Mouse (Mus musculus) forebrain, embryonic 13.5 days (tissue): Measurements from ENCODE around the gene Onecut3. TPM values are rescaled to one million over a fixed set of nuclear protein-coding genes. Genes with fewer than 3 reads are reported as not detected.

ENCODE experiments used
- ATAC-seq: fragments of 200-750 bp; cut with Nextera tagmentation; 2 replicates; pipeline ENCODE4 v1.8.0; 2017
- H3K27ac ChIP-seq: fragments of 300-500 bp; sonication (generic); 2 replicates; pipeline ENCODE4 v1.5.1; 2015; ENCODE audit warnings: inconsistent platforms, mild to moderate bottlenecking, moderate library complexity
- H3K27me3 ChIP-seq: fragments of 300-500 bp; sonication (generic); 2 replicates; pipeline ENCODE4 v1.6.1; 2015; ENCODE audit warnings: mild to moderate bottlenecking, inconsistent platforms
- H3K36me3 ChIP-seq: fragments of 300-500 bp; sonication (generic); 2 replicates; pipeline ENCODE4 v1.6.1; 2015; ENCODE audit warnings: mild to moderate bottlenecking, inconsistent platforms; ENCODE audit not compliant: poor library complexity, severe bottlenecking
- H3K4me1 ChIP-seq: fragments of 300-500 bp; sonication (generic); 2 replicates; pipeline ENCODE4 v1.6.1; 2015; ENCODE audit warnings: inconsistent platforms
- H3K4me2 ChIP-seq: fragments of 300-500 bp; sonication (generic); 2 replicates; pipeline ENCODE4 v1.6.1; 2015; ENCODE audit warnings: inconsistent platforms, mild to moderate bottlenecking, moderate library complexity
- H3K4me3 ChIP-seq: fragments of 300-500 bp; sonication (generic); 2 replicates; pipeline ENCODE4 v1.5.1; 2015; ENCODE audit warnings: mild to moderate bottlenecking, inconsistent platforms
- H3K9ac ChIP-seq: fragments of 300-500 bp; sonication (generic); 2 replicates; pipeline ENCODE4 v1.6.1; 2015; ENCODE audit warnings: mild to moderate bottlenecking, inconsistent platforms
- H3K9me3 ChIP-seq: fragments of 300-500 bp; sonication (generic); replicated peaks from 2 replicates; pipeline ENCODE4 v1.6.1; 2016; ENCODE audit warnings: inconsistent platforms
- WGBS: fragments of 180-500 bp; shearing (Covaris S2); methylation state at CpG from one replicate; pipeline ENCODE4 v1.1.7; 2015; 5-methylcytosine and 5-hydroxymethylcytosine counted together
- polyA plus RNA-seq: library from polyadenylated mRNA; unstranded; fragments of >200 nt; fragmentation: Nextera tagmentation; extraction: Ambion mirVana; gene quantifications from 2 replicates; pipeline ENCODE4 v1.2.1, GENCODE M21; 2015

The Onecut3 gene
- polyA plus RNA-seq, 1 experiment from 2014 or later, result 0.35 TPM

- Histone ChIP-seq H3K9me3 (no peaks in the 10 kb centered on the region), H3K27me3 (peaks cover 47% of the 10 kb centered on the region), H3K36me3 (peaks cover 30% of the 10 kb centered on the region), H3K4me2 (peak within 1 kb of the TSS; percentile 45), H3K4me3 (peak within 1 kb of the TSS; percentile 12; the same call in 1 of the 2 replicates), H3K4me1 (peaks cover 9% of the 10 kb centered on the region), H3K9ac (no peak within 1 kb of the TSS), H3K27ac (no peak within 1 kb of the TSS)
- ATAC-seq, result peak; percentile 66; the same call in 1 of the 2 replicates
- 3% methylated on average over 30 of the region's 30 CpGs for WGBS
These were observed 44.2 kb downstream of the Onecut3 start, which contains the start of gene Atp8b3 for GRCm38 (mm10) chr10:80538710-80539394. TSS of gene Atp8b3 (minus strand) at chr10:80539124.

- Histone ChIP-seq H3K9me3 (no peaks in the 10 kb centered on the region), H3K4me1 (peaks cover 9% of the 10 kb centered on the region), H3K27me3 (peaks cover 42% of the 10 kb centered on the region), H3K4me2 (no peak overlapping the region), H3K4me3 (no peak overlapping the region), H3K36me3 (peaks cover 37% of the 10 kb centered on the region), H3K9ac (no peak overlapping the region), H3K27ac (no peak overlapping the region)
- 60% methylated on average over 5 of the region's 5 CpGs for WGBS
- no peak for ATAC-seq
These were observed 44.9 kb downstream of the Onecut3 start for GRCm38 (mm10) chr10:80539493-80539892.

GRCm38 (mm10) chr10:80543873-80544272 is 49.2 kb downstream of the Onecut3 start:
- peaks cover 81% of the 10 kb centered on the region for H3K36me3 ChIP-seq
- peaks cover 1% of the 10 kb centered on the region; the same call in 1 of the 2 replicates for H3K4me1 ChIP-seq
- H3K9me3 ChIP-seq, result no peaks in the 10 kb centered on the region
- no peak for ATAC-seq
- no peak overlapping the region for H3K4me2 ChIP-seq
- H3K27me3 ChIP-seq, result peaks cover 3% of the 10 kb centered on the region; the same call in 1 of the 2 replicates
- WGBS, result 93% methylated on average over 14 of the region's 14 CpGs
- H3K27ac ChIP-seq, result no peak overlapping the region
- no peak overlapping the region for H3K9ac ChIP-seq
- no peak overlapping the region for H3K4me3 ChIP-seq

- Histone ChIP-seq H3K9me3 (no peaks in the 10 kb centered on the region), H3K4me2 (no peak overlapping the region), H3K27ac (no peak overlapping the region), H3K4me3 (no peak overlapping the region), H3K36me3 (peaks cover 98% of the 10 kb centered on the region), H3K9ac (no peak overlapping the region), H3K27me3 (no peaks in the 10 kb centered on the region), H3K4me1 (no peaks in the 10 kb centered on the region)
- 94% methylated on average over 8 of the region's 8 CpGs for WGBS
- no peak for ATAC-seq
These were observed 51.0 kb downstream of the Onecut3 start for GRCm38 (mm10) chr10:80545590-80545989.

- WGBS, result 98% methylated on average over 4 of the region's 4 CpGs
- Histone ChIP-seq H3K4me1 (no peaks in the 10 kb centered on the region), H3K9me3 (no peaks in the 10 kb centered on the region), H3K4me3 (no peak overlapping the region), H3K36me3 (peaks cover 87% of the 10 kb centered on the region), H3K9ac (no peak overlapping the region), H3K27ac (no peak overlapping the region), H3K27me3 (no peaks in the 10 kb centered on the region), H3K4me2 (no peak overlapping the region)
- ATAC-seq, result no peak
These were observed 52.3 kb downstream of the Onecut3 start for GRCm38 (mm10) chr10:80546945-80547344.

GRCm38 (mm10) chr10:80547539-80547938 is 52.9 kb downstream of the Onecut3 start:
- H3K9ac ChIP-seq, result no peak overlapping the region
- no peaks in the 10 kb centered on the region for H3K4me1 ChIP-seq
- peaks cover 81% of the 10 kb centered on the region for H3K36me3 ChIP-seq
- WGBS, result 92% methylated on average over 15 of the region's 15 CpGs
- H3K4me2 ChIP-seq, result no peak overlapping the region
- no peak overlapping the region for H3K4me3 ChIP-seq
- H3K27me3 ChIP-seq, result no peaks in the 10 kb centered on the region
- no peaks in the 10 kb centered on the region for H3K9me3 ChIP-seq
- no peak for ATAC-seq
- no peak overlapping the region for H3K27ac ChIP-seq

- peaks cover 72% of the 10 kb centered on the region for H3K36me3 ChIP-seq
- H3K27ac ChIP-seq, result no peak overlapping the region
- ATAC-seq, result peak; percentile 57
These were observed 53.9 kb downstream of the Onecut3 start for GRCm38 (mm10) chr10:80548428-80549006.

GRCm38 (mm10) chr10:80549279-80549678 is 54.6 kb downstream of the Onecut3 start:
- 93% methylated on average over 21 of the region's 21 CpGs for WGBS
- H3K9ac ChIP-seq, result no peak overlapping the region
- ATAC-seq, result no peak
- H3K27me3 ChIP-seq, result no peaks in the 10 kb centered on the region
- H3K4me2 ChIP-seq, result no peak overlapping the region
- H3K4me3 ChIP-seq, result no peak overlapping the region
- no peaks in the 10 kb centered on the region for H3K4me1 ChIP-seq
- H3K9me3 ChIP-seq, result no peaks in the 10 kb centered on the region
- H3K27ac ChIP-seq, result no peak overlapping the region
- H3K36me3 ChIP-seq, result peaks cover 64% of the 10 kb centered on the region

More at GRCm38 (mm10) chr10:80548428-80549006, 53.9 kb downstream of the Onecut3 start:
- no peak overlapping the region for H3K4me3 ChIP-seq
- 79% methylated on average over 10 of the region's 10 CpGs for WGBS
- no peaks in the 10 kb centered on the region for H3K4me1 ChIP-seq
- no peak overlapping the region for H3K4me2 ChIP-seq
- no peaks in the 10 kb centered on the region for H3K9me3 ChIP-seq
- H3K9ac ChIP-seq, result no peak overlapping the region
- no peaks in the 10 kb centered on the region for H3K27me3 ChIP-seq

GRCm38 (mm10) chr10:80552364-80552763 is 57.7 kb downstream of the Onecut3 start:
- ATAC-seq, result no peak
- no peaks in the 10 kb centered on the region for H3K9me3 ChIP-seq
- 62% methylated on average over 9 of the region's 9 CpGs for WGBS
- peaks cover 33% of the 10 kb centered on the region for H3K36me3 ChIP-seq
- no peaks in the 10 kb centered on the region for H3K27me3 ChIP-seq
- no peak overlapping the region for H3K4me2 ChIP-seq
- H3K4me1 ChIP-seq, result peaks cover under 1% of the 10 kb centered on the region; the same call in 1 of the 2 replicates
- no peak overlapping the region for H3K9ac ChIP-seq
- no peak overlapping the region for H3K27ac ChIP-seq
- H3K4me3 ChIP-seq, result no peak overlapping the region

GRCm38 (mm10) chr10:80553575-80553974 is 58.9 kb downstream of the Onecut3 start:
- H3K4me3 ChIP-seq, result no peak overlapping the region
- no peaks in the 10 kb centered on the region for H3K9me3 ChIP-seq
- peaks cover 11% of the 10 kb centered on the region for H3K4me1 ChIP-seq
- peaks cover 21% of the 10 kb centered on the region for H3K36me3 ChIP-seq
- H3K27ac ChIP-seq, result no peak overlapping the region
- H3K9ac ChIP-seq, result no peak overlapping the region
- no peak for ATAC-seq
- H3K27me3 ChIP-seq, result no peaks in the 10 kb centered on the region
- no peak overlapping the region for H3K4me2 ChIP-seq
- 92% methylated on average over 8 of the region's 8 CpGs for WGBS

- no peak overlapping the region for H3K4me3 ChIP-seq
- no peak overlapping the region for H3K4me2 ChIP-seq
- H3K27me3 ChIP-seq, result no peaks in the 10 kb centered on the region
- H3K27ac ChIP-seq, result no peak overlapping the region
- 89% methylated on average over 6 of the region's 6 CpGs for WGBS
- peaks cover 17% of the 10 kb centered on the region for H3K36me3 ChIP-seq
- no peaks in the 10 kb centered on the region for H3K9me3 ChIP-seq
- H3K4me1 ChIP-seq, result peaks cover 12% of the 10 kb centered on the region
- no peak for ATAC-seq
- H3K9ac ChIP-seq, result no peak overlapping the region
These were observed 59.4 kb downstream of the Onecut3 start for GRCm38 (mm10) chr10:80553997-80554396.

- peaks cover 33% of the 10 kb centered on the region for H3K4me1 ChIP-seq
These were observed 62.8 kb downstream of the Onecut3 start for GRCm38 (mm10) chr10:80557346-80557965.

More at GRCm38 (mm10) chr10:80557346-80557965, 62.8 kb downstream of the Onecut3 start:
- Histone ChIP-seq H3K9me3 (no peaks in the 10 kb centered on the region), H3K27me3 (no peaks in the 10 kb centered on the region), H3K4me3 (no peak overlapping the region), H3K36me3 (no peaks in the 10 kb centered on the region), H3K9ac (no peak overlapping the region), H3K27ac (no peak overlapping the region), H3K4me2 (no peak overlapping the region)
- 35% methylated on average over 5 of the region's 5 CpGs for WGBS
- ATAC-seq, result no peak
